Mouse (Mus musculus) hindbrain, embryonic 15.5 days (tissue): ENCODE data around the gene Spred3. TPM values are rescaled to one million over a fixed set of nuclear protein-coding genes. Genes with fewer than 3 reads are reported as not detected.
"Not testable (repeated sequence)": the region's sequence is repeated elsewhere in the genome, so short reads cannot be mapped to it uniquely, and the experiment has no call there.

ENCODE experiments used
- ATAC-seq: fragments of 200-750 bp; cut with Nextera tagmentation; 2 replicates; pipeline ENCODE4 v1.8.0; 2017; ENCODE audit warnings: low read depth, moderate number of reproducible peaks, moderate TSS enrichment; ENCODE audit not compliant: low FRiP score
- H3K27ac ChIP-seq: fragments of 300-500 bp; sonication (generic); replicated peaks from 2 replicates; pipeline ENCODE4 v1.5.1; 2015; ENCODE audit warnings: mild to moderate bottlenecking, inconsistent platforms
- H3K27me3 ChIP-seq: fragments of 300-500 bp; sonication (generic); 2 replicates; pipeline ENCODE4 v1.6.1; 2015; ENCODE audit warnings: control low read depth, inconsistent platforms
- H3K36me3 ChIP-seq: fragments of 300-500 bp; sonication (generic); 2 replicates; pipeline ENCODE4 v1.6.1; 2015; ENCODE audit warnings: control low read depth, inconsistent platforms
- H3K4me1 ChIP-seq: fragments of 300-500 bp; sonication (generic); replicated peaks from 2 replicates; pipeline ENCODE4 v1.6.1; 2015; ENCODE audit warnings: control low read depth, inconsistent platforms
- H3K4me2 ChIP-seq: fragments of 300-500 bp; sonication (generic); 2 replicates; pipeline ENCODE4 v1.6.1; 2015; ENCODE audit warnings: moderate library complexity, mild to moderate bottlenecking, inconsistent platforms
- H3K4me3 ChIP-seq: fragments of 300-500 bp; sonication (generic); 2 replicates; pipeline ENCODE4 v1.5.1; 2015; ENCODE audit warnings: mild to moderate bottlenecking, inconsistent platforms
- H3K9ac ChIP-seq: fragments of 300-500 bp; sonication (generic); 2 replicates; pipeline ENCODE4 v1.6.1; 2015; ENCODE audit warnings: inconsistent platforms
- H3K9me3 ChIP-seq: fragments of 300-500 bp; sonication (generic); 2 replicates; pipeline ENCODE4 v1.6.1; 2016; ENCODE audit warnings: control low read depth, inconsistent platforms
- WGBS: fragments of 180-500 bp; shearing (Covaris S2); methylation state at CpG from one replicate; pipeline ENCODE4 v1.1.7; 2015; 5-methylcytosine and 5-hydroxymethylcytosine counted together
- polyA plus RNA-seq: library from polyadenylated mRNA; unstranded; fragments of >200 nt; fragmentation: Nextera tagmentation; extraction: Ambion mirVana; gene quantifications from 2 replicates; pipeline ENCODE4 v1.2.1, GENCODE M21; 2015

Gene Spred3
- polyA plus RNA-seq = 9.5 and 11.9 TPM in 2 replicates

DNA sequence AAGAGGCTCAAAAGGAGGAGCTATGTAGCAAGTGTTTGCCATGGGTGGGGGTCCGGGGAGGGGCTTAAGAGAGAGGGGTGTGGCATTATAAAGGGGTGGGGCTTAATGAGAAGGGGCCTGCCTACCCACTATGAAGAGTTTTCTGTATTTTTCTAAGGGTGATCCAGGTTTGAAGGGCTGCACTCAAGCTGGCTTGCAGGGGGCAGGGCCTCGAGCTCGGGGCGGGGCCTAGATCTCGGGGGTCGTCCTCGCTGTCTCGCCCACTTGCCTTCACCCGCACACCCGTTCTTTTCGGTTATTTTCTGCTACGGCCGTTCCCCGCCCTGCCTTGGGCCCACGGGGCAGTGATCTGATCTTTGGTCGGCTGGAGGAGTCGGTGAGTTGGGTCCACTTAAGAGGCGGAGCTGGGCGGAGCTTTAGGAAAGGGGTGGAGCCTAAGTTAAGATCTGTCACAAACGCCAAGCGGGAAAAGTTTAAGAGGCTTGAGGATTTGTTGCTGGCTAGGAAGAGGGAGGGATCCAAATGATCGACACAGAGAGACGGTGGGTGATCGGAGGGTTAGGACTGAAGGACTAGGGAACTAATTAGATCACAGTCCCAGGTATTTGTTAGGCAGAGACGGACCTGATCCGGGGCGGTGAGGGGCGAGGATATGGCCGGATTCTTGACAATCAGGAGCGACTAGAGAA lies at the start of gene Spred3, which contains the start of gene Ggn:
TSS of gene Spred3 (minus strand) at position 346 of the 689 bp plus-strand sequence.
TSS of gene Ggn (plus strand) at position 145 of the 689 bp plus-strand sequence.
- peak within 1 kb of the TSS; percentile 65 for H3K4me2 ChIP-seq
- peaks cover 27% of the 10 kb centered on the region for H3K36me3 ChIP-seq
- H3K27ac ChIP-seq = peak within 1 kb of the TSS; percentile 91
- H3K4me1 ChIP-seq = peaks cover 34% of the 10 kb centered on the region
- no peaks in the 10 kb centered on the region for H3K9me3 ChIP-seq
- ATAC-seq = peak; percentile 76
- H3K27me3 ChIP-seq = peaks cover 42% of the 10 kb centered on the region
- H3K4me3 ChIP-seq = peak within 1 kb of the TSS; percentile 81
- peak within 1 kb of the TSS; percentile 68 for H3K9ac ChIP-seq
- under 1% methylated on average over 30 of the region's 30 CpGs for WGBS

DNA sequence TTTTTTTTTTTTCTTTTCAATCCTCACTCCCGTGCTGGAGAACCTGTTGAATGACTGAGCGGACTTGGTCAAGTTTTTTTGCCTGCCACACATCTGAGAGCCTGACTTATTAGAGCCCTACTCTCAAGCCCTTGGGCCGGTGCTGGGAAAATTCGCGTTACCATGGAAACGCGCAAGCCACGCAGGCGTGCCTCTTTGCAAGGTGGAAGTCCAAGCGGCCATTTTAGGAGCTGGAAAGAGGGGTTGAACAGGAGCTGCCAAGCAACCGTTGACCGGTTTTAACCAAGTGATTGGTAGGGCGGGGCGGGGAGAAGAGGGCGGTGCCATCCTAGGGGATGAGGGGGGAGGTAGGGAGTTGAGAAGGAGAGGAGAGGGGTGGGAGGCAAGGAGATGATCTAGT lies 44.6 kb upstream of the Spred3 start:
- Histone ChIP-seq H3K9ac (no peak overlapping the region), H3K4me2 (0 out of 2 replicates have a peak overlapping the region, but pooled peaks have one; percentile 11), H3K4me3 (no peak overlapping the region), H3K9me3 (no peaks in the 10 kb centered on the region), H3K36me3 (no peaks in the 10 kb centered on the region), H3K27ac (no peak overlapping the region), H3K4me1 (peaks cover 23% of the 10 kb centered on the region), H3K27me3 (peaks cover 10% of the 10 kb centered on the region)
- 41% methylated on average over 15 of the region's 15 CpGs for WGBS
- no peak for ATAC-seq

DNA sequence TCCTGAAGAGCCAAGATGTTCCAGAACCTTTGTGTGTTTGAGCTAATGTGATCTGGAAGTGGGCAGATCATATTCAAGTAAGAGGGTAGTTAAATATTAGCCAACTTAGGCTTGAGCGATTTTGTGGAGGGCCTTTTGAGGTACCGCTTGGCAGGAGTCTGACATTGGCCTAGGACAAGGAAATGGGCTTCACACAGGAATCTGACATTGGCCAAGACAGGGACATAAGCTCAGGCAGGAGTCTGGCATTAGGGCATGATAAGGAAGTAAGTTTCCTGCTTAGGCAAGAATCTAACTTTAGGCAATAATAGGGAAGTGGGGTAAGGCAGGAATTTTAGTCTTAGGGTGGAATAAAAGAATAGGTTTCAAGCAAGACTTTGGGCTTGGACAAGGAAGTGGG lies 44.0 kb upstream of the Spred3 start:
- 0 out of 2 replicates have a peak overlapping the region, but pooled peaks have one; percentile 34 for H3K4me3 ChIP-seq
- H3K9ac ChIP-seq = no peak overlapping the region
- H3K27me3 ChIP-seq = peaks cover 10% of the 10 kb centered on the region
- H3K4me1 ChIP-seq = peaks cover 23% of the 10 kb centered on the region
- no peak for ATAC-seq
- H3K9me3 ChIP-seq = no peaks in the 10 kb centered on the region
- H3K27ac ChIP-seq = no peak overlapping the region
- H3K36me3 ChIP-seq = no peaks in the 10 kb centered on the region
- H3K4me2 ChIP-seq = peak overlapping the region; percentile 58
- WGBS = 62% methylated on average over 2 of the region's 2 CpGs

DNA sequence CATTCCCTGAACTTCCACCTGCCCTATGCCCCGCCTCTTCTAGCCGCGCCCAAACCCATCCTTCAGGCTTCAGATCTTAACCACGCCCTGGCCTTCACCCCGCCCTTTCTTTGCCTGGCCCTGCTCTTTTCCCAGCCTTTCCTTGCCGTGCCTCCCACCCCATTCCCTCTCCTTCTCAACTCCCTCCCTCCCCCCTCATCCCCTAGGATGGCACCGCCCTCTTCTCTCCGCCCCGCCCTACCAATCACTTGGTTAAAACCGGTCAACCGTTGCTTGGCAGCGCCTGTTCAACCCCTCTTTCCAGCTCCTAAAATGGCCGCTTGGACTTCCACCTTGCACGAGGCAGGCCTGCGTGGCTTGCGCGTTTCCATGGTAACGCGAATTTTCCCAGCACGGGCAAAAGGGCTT lies 43.5 kb upstream of the Spred3 start, which contains the start of gene Catsperg1:
TSS of gene Catsperg1 (minus strand) at position 361 of the 408 bp plus-strand sequence.
- Histone ChIP-seq H3K4me3 (peak within 1 kb of the TSS; percentile 34), H3K27ac (peak within 1 kb of the TSS; percentile 71; the same call in 1 of the 2 replicates), H3K27me3 (peaks cover 10% of the 10 kb centered on the region), H3K36me3 (no peaks in the 10 kb centered on the region), H3K4me2 (peak within 1 kb of the TSS; percentile 58), H3K4me1 (peaks cover 23% of the 10 kb centered on the region), H3K9me3 (no peaks in the 10 kb centered on the region), H3K9ac (no peak within 1 kb of the TSS)
- ATAC-seq = peak; percentile 77
- WGBS = 3% methylated on average over 20 of the region's 20 CpGs

DNA sequence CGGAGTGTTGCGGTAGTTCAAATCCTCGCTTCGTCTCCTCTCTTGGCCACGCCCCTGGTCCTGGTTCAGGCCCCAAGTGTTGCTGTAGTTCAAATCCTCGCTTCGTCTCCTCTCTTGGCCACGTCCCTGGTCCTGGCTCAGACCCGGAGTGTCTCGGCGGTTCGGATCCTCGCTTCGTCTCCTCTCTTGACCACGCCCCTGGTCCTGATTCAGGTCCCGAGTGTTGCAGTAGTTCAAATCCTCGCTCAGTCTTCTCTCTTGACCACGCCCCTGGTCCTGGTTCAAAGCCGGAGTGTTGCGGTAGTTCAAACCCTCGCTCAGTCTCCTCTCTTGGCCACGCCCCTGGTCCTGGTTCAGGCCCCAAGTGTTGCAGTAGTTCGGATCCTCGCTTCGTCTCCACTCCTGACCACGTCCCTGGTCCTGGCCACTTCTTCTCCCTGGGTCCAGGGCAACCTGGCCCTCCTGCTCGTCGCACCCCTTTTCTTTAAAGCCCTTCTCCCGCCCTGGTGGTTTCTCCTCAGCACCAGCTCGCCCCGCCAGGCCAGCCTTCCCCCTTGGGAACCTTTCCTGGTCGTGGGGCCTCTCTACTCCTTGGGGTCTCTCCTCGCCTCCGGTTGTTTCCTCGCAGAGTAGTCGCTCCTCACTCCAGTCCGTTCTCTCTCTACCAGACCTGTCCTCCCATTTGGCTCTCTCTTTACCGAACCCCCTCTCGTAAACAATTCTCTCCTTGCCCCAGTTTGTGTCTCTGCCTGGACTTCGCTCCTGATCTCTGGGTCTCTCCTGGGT lies 42.8 kb upstream of the Spred3 start:
- H3K4me1 ChIP-seq = peaks cover 23% of the 10 kb centered on the region
- H3K9me3 ChIP-seq, H3K27ac ChIP-seq, H3K9ac ChIP-seq, H3K36me3 ChIP-seq, H3K27me3 ChIP-seq: not testable (repeated sequence)
- 17% methylated on average over 40 of the region's 40 CpGs for WGBS
- H3K4me3 ChIP-seq = peak overlapping the region; percentile 34
- ATAC-seq = 0 out of 2 replicates have a peak, but pooled peaks have one; percentile 3
- H3K4me2 ChIP-seq = peak overlapping the region; percentile 58

DNA sequence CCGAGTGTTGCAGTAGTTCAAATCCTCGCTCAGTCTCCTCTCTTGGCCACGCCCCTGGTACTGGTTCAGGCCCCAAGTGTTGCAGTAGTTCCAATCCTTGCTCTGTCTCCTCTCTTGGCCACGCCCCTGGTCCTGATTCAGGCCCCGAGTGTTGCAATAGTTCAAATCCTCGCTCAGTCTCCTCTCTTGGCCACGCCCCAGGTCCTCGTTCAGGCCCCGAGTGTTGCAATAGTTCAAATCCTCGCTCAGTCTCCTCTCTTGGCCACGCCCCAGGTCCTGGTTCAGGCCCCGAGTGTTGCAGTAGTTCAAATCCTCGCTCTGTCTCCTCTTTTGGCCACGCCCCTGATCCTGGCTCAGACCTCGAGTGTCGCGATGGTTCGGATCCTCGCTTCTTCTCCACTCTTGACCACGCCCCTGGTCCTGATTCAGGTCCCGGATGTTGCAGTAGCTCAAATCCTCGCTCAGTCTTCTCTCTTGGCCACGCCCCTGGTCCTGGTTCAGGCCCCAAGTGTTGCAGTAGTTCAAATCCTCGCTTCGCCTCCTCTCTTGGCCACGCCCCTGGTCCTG lies 42.1 kb upstream of the Spred3 start:
- H3K9ac ChIP-seq = no peak overlapping the region
- H3K4me1 ChIP-seq = peaks cover 23% of the 10 kb centered on the region
- H3K9me3 ChIP-seq = no peaks in the 10 kb centered on the region
- 15% methylated on average over 26 of the region's 26 CpGs for WGBS
- H3K36me3 ChIP-seq = no peaks in the 10 kb centered on the region
- peak overlapping the region; percentile 34 for H3K4me3 ChIP-seq
- H3K4me2 ChIP-seq = peak overlapping the region; percentile 58
- ATAC-seq = no peak
- no peak overlapping the region for H3K27ac ChIP-seq
- peaks cover 10% of the 10 kb centered on the region for H3K27me3 ChIP-seq

DNA sequence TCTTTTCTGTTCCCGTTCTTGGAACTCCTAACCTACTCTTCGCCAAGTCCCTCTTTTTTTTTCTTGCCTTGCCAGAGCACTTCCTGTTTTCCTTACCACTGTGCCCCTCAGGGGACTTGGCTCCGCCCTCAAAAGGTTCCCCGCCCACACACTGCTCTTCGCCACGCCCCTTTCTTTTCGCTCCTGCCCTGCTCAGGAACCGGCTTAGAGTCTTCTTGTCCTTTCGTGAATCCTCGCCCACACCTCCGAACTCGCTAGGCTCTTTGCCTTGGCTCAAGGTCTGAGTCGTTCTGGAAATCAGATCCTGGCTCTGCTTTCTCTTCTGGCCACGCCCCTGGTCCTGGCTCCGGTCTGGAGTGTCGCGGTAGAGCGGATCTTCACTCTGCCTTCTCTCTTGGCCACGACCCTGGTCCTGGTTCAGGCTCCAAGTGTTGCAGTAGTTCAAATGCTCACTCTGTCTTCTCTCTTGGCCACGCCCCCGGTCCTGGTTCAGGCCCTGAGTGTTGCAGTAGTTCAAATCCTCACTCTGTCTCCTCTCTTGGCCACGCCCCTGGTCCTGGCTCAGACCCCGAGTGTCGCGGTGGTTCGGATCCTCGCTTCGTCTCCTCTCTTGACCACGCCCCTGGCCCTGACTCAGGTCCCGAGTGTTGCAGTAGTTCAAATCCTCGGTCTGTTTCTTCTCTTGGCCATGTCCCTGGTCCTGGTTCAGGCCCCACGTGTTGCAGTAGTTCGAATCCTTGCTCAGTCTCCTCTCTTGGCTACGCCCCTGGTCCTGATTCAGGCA lies 41.4 kb upstream of the Spred3 start:
- Histone ChIP-seq H3K4me2 (peak overlapping the region; percentile 58), H3K4me1 (peaks cover 23% of the 10 kb centered on the region), H3K27ac (no peak overlapping the region), H3K9me3 (no peaks in the 10 kb centered on the region), H3K27me3 (peaks cover 10% of the 10 kb centered on the region), H3K4me3 (peak overlapping the region; percentile 34), H3K36me3 (no peaks in the 10 kb centered on the region), H3K9ac (no peak overlapping the region)
- peak; percentile 62 for ATAC-seq
- 6% methylated on average over 34 of the region's 34 CpGs for WGBS

DNA sequence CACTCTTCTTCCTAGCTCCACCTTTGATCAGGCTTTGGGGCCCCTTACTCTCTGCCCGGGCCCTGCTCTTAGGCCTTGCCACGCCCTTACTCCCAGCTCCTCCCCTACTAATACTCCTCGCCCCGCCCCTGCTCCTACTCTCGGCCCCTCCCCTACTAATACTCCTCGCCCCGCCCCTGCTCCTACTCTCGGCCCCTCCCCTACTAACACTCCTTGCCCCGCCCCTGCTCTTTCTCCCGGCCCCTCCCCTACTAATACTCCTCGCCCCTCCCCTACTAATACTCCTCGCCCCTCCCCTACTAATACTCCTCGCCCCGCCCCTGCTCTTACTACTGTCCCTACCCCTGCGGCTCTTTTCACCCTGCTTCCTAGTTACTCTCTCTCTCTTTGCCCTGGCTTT lies 40.8 kb upstream of the Spred3 start:
- 25% methylated on average over 14 of the region's 15 CpGs for WGBS
- H3K27me3 ChIP-seq, H3K9ac ChIP-seq, H3K9me3 ChIP-seq, H3K36me3 ChIP-seq, H3K27ac ChIP-seq, ATAC-seq: not testable (repeated sequence)
- H3K4me1 ChIP-seq = peaks cover 23% of the 10 kb centered on the region
- peak overlapping the region; percentile 58 for H3K4me2 ChIP-seq
- H3K4me3 ChIP-seq = peak overlapping the region; percentile 34

DNA sequence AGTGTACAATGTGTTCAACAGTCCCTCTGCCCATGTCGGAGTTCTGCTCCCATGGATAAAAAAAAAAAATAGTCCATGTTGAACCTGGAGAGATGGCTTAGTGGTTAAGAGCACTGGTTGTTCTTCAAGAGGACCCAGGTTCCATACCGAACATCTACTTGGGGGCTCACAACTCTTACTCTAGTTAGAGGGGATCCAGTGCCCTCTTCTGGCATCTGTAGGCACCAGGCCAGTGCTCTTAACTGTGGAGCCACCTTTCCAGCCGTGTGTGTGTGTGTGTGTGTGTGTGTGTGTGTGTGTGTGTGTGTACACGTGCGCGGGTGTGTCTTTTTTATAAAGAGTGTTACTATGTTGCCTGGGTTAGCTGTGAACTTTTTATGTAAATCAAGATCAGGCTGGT lies 32.4 kb upstream of the Spred3 start:
- H3K4me2 ChIP-seq = no peak overlapping the region
- no peak for ATAC-seq
- no peak overlapping the region for H3K9ac ChIP-seq
- no peaks in the 10 kb centered on the region for H3K36me3 ChIP-seq
- WGBS = 75% methylated on average over 6 of the region's 6 CpGs
- no peaks in the 10 kb centered on the region for H3K4me1 ChIP-seq
- no peaks in the 10 kb centered on the region for H3K9me3 ChIP-seq
- no peak overlapping the region for H3K27ac ChIP-seq
- H3K4me3 ChIP-seq = no peak overlapping the region
- H3K27me3 ChIP-seq = no peaks in the 10 kb centered on the region

DNA sequence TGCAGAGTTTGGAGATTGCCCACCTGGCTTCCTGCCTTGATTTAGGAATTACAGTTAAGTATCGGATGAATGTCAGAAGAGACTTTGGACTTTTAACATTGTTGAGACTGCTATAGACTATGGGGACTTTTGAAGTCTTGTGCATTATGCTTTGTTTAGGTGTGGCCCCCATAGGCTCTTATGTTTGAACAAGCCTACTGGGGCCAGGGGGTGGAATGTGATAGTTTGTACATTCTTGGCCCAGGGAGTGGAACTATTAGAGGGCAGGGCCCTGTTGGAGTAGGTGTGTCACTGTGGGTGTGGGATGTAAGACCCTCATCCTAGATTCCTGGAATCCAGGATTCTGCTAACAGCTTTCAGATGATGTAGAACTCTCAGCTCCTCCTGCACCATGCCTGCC lies 24.0 kb upstream of the Spred3 start:
- not testable (repeated sequence) for ATAC-seq
- WGBS = 94% methylated on average over 1 of the region's 1 CpGs

DNA sequence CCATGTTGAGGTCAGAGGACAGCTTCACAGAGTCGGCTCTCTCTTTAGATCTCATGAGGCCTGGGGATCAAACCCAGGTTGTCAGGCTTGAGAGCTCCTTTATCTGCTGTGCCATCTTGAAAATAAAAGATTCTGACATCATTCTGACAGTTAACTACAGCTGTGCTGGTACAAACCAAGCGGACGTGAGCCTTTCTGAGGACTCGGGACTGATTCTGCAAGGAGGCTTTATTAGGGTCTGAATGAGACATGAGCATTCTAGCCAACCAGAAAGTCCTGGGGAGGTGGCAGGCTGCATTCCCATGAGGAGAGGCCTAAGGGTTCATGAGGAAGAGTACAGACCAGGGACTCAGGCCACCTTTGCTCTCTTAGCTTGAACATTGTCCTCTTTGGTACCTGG lies 11.1 kb upstream of the Spred3 start:
- not testable (repeated sequence) for H3K4me3 ChIP-seq, H3K9me3 ChIP-seq, H3K27me3 ChIP-seq, H3K36me3 ChIP-seq, H3K9ac ChIP-seq, ATAC-seq
- Histone ChIP-seq H3K27ac (peak overlapping the region; percentile 78; the same call in 1 of the 2 replicates), H3K4me1 (peaks cover 21% of the 10 kb centered on the region), H3K4me2 (peak overlapping the region; percentile 78)
- 87% methylated on average over 4 of the region's 4 CpGs for WGBS

More for the DNA sequence above, 24.0 kb upstream of the Spred3 start:
- not testable (repeated sequence) for H3K4me2 ChIP-seq, H3K9ac ChIP-seq, H3K4me1 ChIP-seq, H3K36me3 ChIP-seq, H3K27me3 ChIP-seq, H3K27ac ChIP-seq, H3K9me3 ChIP-seq, H3K4me3 ChIP-seq
